9 mouse cellular contexts compared by ENCODE assay signal in genomic region chr8:45454426-45454825, GRCm38 (mm10). TPM values are rescaled to one million over a fixed set of nuclear protein-coding genes. Genes with fewer than 3 reads are reported as not detected.
DNase-seq lines count a peak whose midpoint lies in the region; TF ChIP-seq lines count a peak whose summit lies in the region.
"Had no signal": no experiment of that assay in that cellular context is flagged by ENCODE, and none has a peak within 500 bp of the region (broad histone marks: within the 10 kb centered on the region; RNA-seq: fewer than 3 reads in every experiment).

No protein-coding gene starts in this region.

- H3K36me3 ChIP-seq in heart, adult 2 months (ENCODE audit: control insufficient read depth, insufficient read depth, low read length) = no peaks in the 10 kb centered on the region
- no peaks in the 10 kb centered on the region for H3K36me3 ChIP-seq in myocyte (ENCODE audit: control insufficient read depth, insufficient read depth)

- H3K27me3 ChIP-seq in heart, adult 2 months (ENCODE audit: control insufficient read depth, insufficient read depth, low read length) = no peaks in the 10 kb centered on the region
- H3K27me3 ChIP-seq in myocyte (ENCODE audit: control insufficient read depth, insufficient read depth, insufficient read length) = no peaks in the 10 kb centered on the region

- no peak for TF ChIP-seq POLR2A in heart, adult 2 months (IDR thresholded peaks at IDR 0.05; ENCODE audit: insufficient read depth, low read depth, low read length)
- TF ChIP-seq POLR2A in myocyte (IDR thresholded peaks at IDR 0.05; ENCODE audit: insufficient read length, low read depth) = no peak

- no peak overlapping the region for H3K27ac ChIP-seq in heart, adult 2 months

- no peak overlapping the region for H3K9ac ChIP-seq in heart, adult 2 months (ENCODE audit: low read depth, low read length)

- TF ChIP-seq EP300 in heart, adult 2 months (IDR thresholded peaks at IDR 0.05; ENCODE audit: insufficient read depth, low read depth, low read length) = 0 out of 2 replicates have a peak, but pooled peaks have one; percentile 25

- DNase-seq in A20 (ENCODE audit: low read depth, low spot score) = peak; percentile 68
- DNase-seq in adrenal gland, adult (ENCODE audit: inconsistent age in 2 of 2, low spot score in 1 of 2) = peak; percentile 64 to 90
- peak; percentile 88 for DNase-seq in embryo, embryonic 10 days (ENCODE audit: low spot score)
- DNase-seq in heart, adult 2 months = peak; percentile 29 to 51
- peak; percentile 31 to 44 for DNase-seq in kidney, adult 8-10 months
- peak; percentile 36 for DNase-seq in left cerebral cortex, postnatal 4 days
- peak; percentile 30 for DNase-seq in urinary bladder, adult 2 months (ENCODE audit: low spot score)

- intact Hi-C loops in heart, adult 2 months (cut with DNase I) = loop anchor here (1.0 to 10.0 kb wide), 4 partner anchors 150 to 478 kb away; partner anchors contain the start of gene Ccdc110
- intact Hi-C loops in left cerebral cortex, postnatal 4 days (cut with DNase I) = loop anchor here (5.0 kb wide), 2 partner anchors 328 to 478 kb away; partner anchors contain the start of gene Ccdc110

- WGBS in heart, adult 2 months = 55% methylated on average over 6 of the region's 6 CpGs

- H3K4me2 ChIP-seq in myocyte (ENCODE audit: low read depth) = peak overlapping the region; percentile 8

- H3ac ChIP-seq in myocyte (ENCODE audit: control insufficient read depth, insufficient read length) = no peak overlapping the region

- H3K79me2 ChIP-seq in heart, adult 2 months (replicated peaks; ENCODE audit: control insufficient read depth, insufficient read depth, low read length) = no peaks in the 10 kb centered on the region
- H3K79me2 ChIP-seq in myocyte (ENCODE audit: control insufficient read depth, insufficient read depth) = no peaks in the 10 kb centered on the region

- no peak overlapping the region for H3K4me3 ChIP-seq in heart, adult 2 months
- H3K4me3 ChIP-seq in myocyte = no peak overlapping the region
- H3K4me3 ChIP-seq: erythroblast, embryonic 14.5 days had no signal

- peaks cover 3% of the 10 kb centered on the region for H3K4me1 ChIP-seq in heart, adult 2 months (ENCODE audit: control insufficient read depth, insufficient read depth, low read length)

- TF ChIP-seq CTCF in heart, adult 2 months (IDR thresholded peaks at IDR 0.05) = peak; percentile 94

TF ChIP-seq in myocyte, 11 proteins besides CTCF, POLR2A, EP300 and RAD21:
- TF ChIP-seq E2F4 (IDR thresholded peaks at IDR 0.05; ENCODE audit: insufficient read depth) = no peak

RNA-seq across cellular contexts. Expression of gene Tlr3, which starts 43.5 kb away (rescaled TPM):
- total RNA-seq in heart, adult 2 months (2021) = 1 to 10 TPM; 4.6 to 7.1 TPM
- polyA plus RNA-seq in heart, adult 2 months (2012; rRNA removed) = 4.0 and 7.7 TPM in 2 replicates
- total RNA-seq in left cerebral cortex, postnatal 4 days (2021) = 1 to 10 TPM; 2.0 to 3.1 TPM
- 0.06 TPM for polyA plus RNA-seq in myocyte (2012; fragmentation: generic; extraction: Trizol)
- 15.7 and 16.2 TPM in 2 replicates for polyA plus RNA-seq in urinary bladder, adult 2 months (2012; rRNA removed)
- polyA plus RNA-seq: erythroblast, embryonic 14.5 days had no signal

RNA-seq across cellular contexts. Expression of gene Sorbs2, which starts 53.2 kb away (rescaled TPM):
- 100 to 1,000 TPM; 506 to 581 TPM for total RNA-seq in heart, adult 2 months (2021)
- 233 and 319 TPM in 2 replicates for polyA plus RNA-seq in heart, adult 2 months (2012; rRNA removed)
- total RNA-seq in left cerebral cortex, postnatal 4 days (2021) = 100 to 1,000 TPM; 125 to 130 TPM
- polyA plus RNA-seq in myocyte (2012; fragmentation: generic; extraction: Trizol) = 14.3 TPM
- 110 and 127 TPM in 2 replicates for polyA plus RNA-seq in urinary bladder, adult 2 months (2012; rRNA removed)

Comparison
In these comparisons a context has a peak if more than half of its experiments do, and no peak if none do; other contexts are left out.
1. DNase-seq: peak in every context shown above with its lines; median percentile 88 in embryo, embryonic 10 days; 77 in adrenal gland, adult; 68 in A20; 40 in heart, adult 2 months; 38 in kidney, adult 8-10 months; 36 in left cerebral cortex, postnatal 4 days; 30 in urinary bladder, adult 2 months.